Mouse (Mus musculus) MEL (cell line): ENCODE data around the gene Maml2. TPM values are rescaled to one million over a fixed set of nuclear protein-coding genes. Genes with fewer than 3 reads are reported as not detected.
A peak's percentile ranks its signal among the peaks of the same experiment; 100 is the strongest.

Source experiments
- DNase-seq: peaks from one replicate; pipeline ENCODE4 v3.0.0; 2011; ENCODE audit warnings: low read depth, low spot score
- H3K27ac ChIP-seq: 2 replicates; pipeline ENCODE4 v1.5.1; 2012; ENCODE audit warnings: low read depth, mild to moderate bottlenecking, control low read depth, low read length, moderate library complexity; ENCODE audit not compliant: control insufficient read depth
- H3K27me3 ChIP-seq, 2 experiments: fragments of 150-350 bp in 1 of 2; sonication (generic) in 1 of 2; 2 replicates each; pipeline ENCODE4 v1.6.1; 2012; ENCODE audit warnings: low read length in 2 of 2, mild to moderate bottlenecking in 2 of 2, improper control_type of control experiment in 1 of 2, moderate library complexity in 1 of 2; ENCODE audit not compliant: insufficient read depth in 2 of 2, control insufficient read depth in 1 of 2
- H3K36me3 ChIP-seq, 2 experiments: 2 replicates each; pipeline ENCODE4 v1.6.1; 2012 to 2014; ENCODE audit warnings: low read length in 2 of 2, improper control_type of control experiment in 1 of 2, inconsistent platforms in 1 of 2, mild to moderate bottlenecking in 1 of 2; ENCODE audit not compliant: insufficient read depth in 2 of 2, control insufficient read depth in 1 of 2
- H3K4me1 ChIP-seq, 2 experiments: fragments of 150-350 bp in 1 of 2; sonication (generic) in 1 of 2; 2 replicates each; pipeline ENCODE4 v1.6.1; 2012; ENCODE audit warnings: low read length in 2 of 2, improper control_type of control experiment in 1 of 2, mild to moderate bottlenecking in 1 of 2; ENCODE audit not compliant: insufficient read depth in 2 of 2, control insufficient read depth in 1 of 2
- H3K4me3 ChIP-seq, 2 experiments: fragments of 150-350 bp in 1 of 2; sonication (generic) in 1 of 2; 2 replicates each; pipeline ENCODE4 v1.5.1; 2012; ENCODE audit warnings: low read depth in 2 of 2, low read length in 2 of 2, mild to moderate bottlenecking in 2 of 2, moderate library complexity in 2 of 2, control low read depth in 1 of 2, improper control_type of control experiment in 1 of 2; ENCODE audit not compliant: control insufficient read depth in 1 of 2, insufficient read depth in 1 of 2
- H3K79me2 ChIP-seq: 2 replicates; pipeline ENCODE4 v1.6.1; 2012; ENCODE audit warnings: mild to moderate bottlenecking, low read length, moderate library complexity; ENCODE audit not compliant: control insufficient read depth, poor library complexity, insufficient read depth
- H3K9ac ChIP-seq: 2 replicates; pipeline ENCODE4 v1.6.1; 2012; ENCODE audit warnings: low read depth, mild to moderate bottlenecking, control low read depth, low read length, moderate library complexity; ENCODE audit not compliant: control insufficient read depth, poor library complexity, severe bottlenecking
- H3K9me3 ChIP-seq: fragments of 150-350 bp; sonication (generic); replicated peaks from 2 replicates; pipeline ENCODE4 v1.6.1; 2012; ENCODE audit warnings: mild to moderate bottlenecking, low read length, improper control_type of control experiment, moderate library complexity; ENCODE audit not compliant: insufficient read depth
- CHD2 ChIP-seq: IDR thresholded peaks from 2 replicates; pipeline ENCODE4 v1.6.1; 2011; ENCODE audit warnings: low read length, improper control_type of control experiment
- CTCF ChIP-seq, 3 experiments: IDR thresholded peaks in 2 of 3; conservative IDR thresholded peaks in 1 of 3; 2 replicates each; pipeline ENCODE4 v1.5.1; 2011 to 2012; ENCODE audit warnings: low read length in 3 of 3, low read depth in 2 of 3, mild to moderate bottlenecking in 2 of 3, improper control_type of control experiment in 1 of 3, inconsistent platforms in 1 of 3, mixed read lengths in 1 of 3, moderate library complexity in 1 of 3; ENCODE audit not compliant: control insufficient read depth in 1 of 3, insufficient read depth in 1 of 3, poor library complexity in 1 of 3, severe bottlenecking in 1 of 3
- E2F4 ChIP-seq: IDR thresholded peaks from 2 replicates; pipeline ENCODE4 v1.6.1; 2011; ENCODE audit warnings: low read depth, low read length, improper control_type of control experiment, borderline replicate concordance
- ELF1 ChIP-seq: IDR thresholded peaks from 2 replicates; pipeline ENCODE4 v1.6.1; 2014; ENCODE audit warnings: low read depth, mild to moderate bottlenecking, inconsistent platforms, low read length, improper control_type of control experiment, moderate library complexity
- GABPA ChIP-seq: IDR thresholded peaks from 2 replicates; pipeline ENCODE4 v1.6.1; 2012; ENCODE audit warnings: low read depth, mild to moderate bottlenecking, inconsistent platforms, low read length, improper control_type of control experiment, moderate library complexity
- KAT2A ChIP-seq: conservative IDR thresholded peaks from 2 replicates; pipeline ENCODE4 v1.6.1; 2012; ENCODE audit warnings: low read depth, low read length, improper control_type of control experiment, inconsistent platforms
- MAFK ChIP-seq: IDR thresholded peaks from 2 replicates; pipeline ENCODE4 v1.6.1; 2011; ENCODE audit warnings: low read depth, mild to moderate bottlenecking, low read length, improper control_type of control experiment, borderline replicate concordance
- MAX ChIP-seq: IDR thresholded peaks from 2 replicates; pipeline ENCODE4 v1.6.1; 2011; ENCODE audit warnings: low read length, improper control_type of control experiment
- MXI1 ChIP-seq: IDR thresholded peaks from 2 replicates; pipeline ENCODE4 v1.6.1; 2011; ENCODE audit warnings: mild to moderate bottlenecking, low read depth, low read length, improper control_type of control experiment
- NELFE ChIP-seq: IDR thresholded peaks from 2 replicates; pipeline ENCODE4 v1.6.1; 2011; ENCODE audit warnings: low read depth, low read length, improper control_type of control experiment
- NRF1 ChIP-seq: IDR thresholded peaks from 2 replicates; pipeline ENCODE4 v1.6.1; 2014; ENCODE audit warnings: low read depth, mild to moderate bottlenecking, inconsistent platforms, low read length, improper control_type of control experiment, moderate library complexity; ENCODE audit not compliant: poor library complexity, insufficient read depth, severe bottlenecking
- POLR2AphosphoS5 ChIP-seq: IDR thresholded peaks from 2 replicates; pipeline ENCODE4 v1.6.1; 2012; ENCODE audit warnings: low read depth, borderline replicate concordance, mild to moderate bottlenecking, inconsistent platforms, low read length, moderate library complexity, mixed read lengths
- RAD21 ChIP-seq: IDR thresholded peaks from 2 replicates; pipeline ENCODE4 v1.6.1; 2011; ENCODE audit warnings: mild to moderate bottlenecking, low read depth, low read length, improper control_type of control experiment
- SIN3A ChIP-seq: IDR thresholded peaks from 2 replicates; pipeline ENCODE4 v1.6.1; 2012; ENCODE audit warnings: low read length, improper control_type of control experiment, inconsistent platforms
- SMC3 ChIP-seq: IDR thresholded peaks from 2 replicates; pipeline ENCODE4 v1.6.1; 2011; ENCODE audit warnings: low read depth, low read length, improper control_type of control experiment
- TAL1 ChIP-seq: IDR thresholded peaks from 2 replicates; pipeline ENCODE4 v1.6.1; 2012; ENCODE audit warnings: mild to moderate bottlenecking, inconsistent platforms, low read length, moderate library complexity, mixed read lengths
- USF2 ChIP-seq, 2 experiments: IDR thresholded peaks; 2 replicates each; pipeline ENCODE4 v1.6.1; 2011 to 2012; ENCODE audit warnings: improper control_type of control experiment in 2 of 2, low read length in 2 of 2, borderline replicate concordance in 1 of 2, inconsistent platforms in 1 of 2, low read depth in 1 of 2, mild to moderate bottlenecking in 1 of 2; ENCODE audit not compliant: insufficient read depth in 1 of 2
- ZC3H11A ChIP-seq: IDR thresholded peaks from 2 replicates; pipeline ENCODE4 v1.6.1; 2012; ENCODE audit warnings: low read depth, mild to moderate bottlenecking, inconsistent platforms, low read length, improper control_type of control experiment
- ZKSCAN1 ChIP-seq: IDR thresholded peaks from 2 replicates; pipeline ENCODE4 v1.6.1; 2012; ENCODE audit warnings: low read depth, mild to moderate bottlenecking, inconsistent platforms, low read length, improper control_type of control experiment, moderate library complexity
- ZNF384 ChIP-seq: IDR thresholded peaks from 2 replicates; pipeline ENCODE4 v1.6.1; 2012; ENCODE audit warnings: low read depth, mild to moderate bottlenecking, inconsistent platforms, low read length, improper control_type of control experiment
- polyA plus RNA-seq, 2 experiments: library from polyadenylated mRNA; stranded (reverse) in 1 of 2; unstranded in 1 of 2; fragments of >175 nt in 1 of 2; fragments of >200 nt in 1 of 2; gene quantifications; 2 replicates each; pipeline versions ENCODE4 v1.2.1 to v1.2.4; 2012; ENCODE audit warnings: low replicate concordance in 2 of 2, low read depth in 1 of 2; ENCODE audit not compliant: insufficient read length in 2 of 2, insufficient read depth in 1 of 2, missing spikeins in 1 of 2
- total RNA-seq: library from RNA; depleted of rRNA; stranded (reverse); fragments of 300-350 nt; gene quantifications from 2 replicates; pipeline ENCODE4 v1.2.3, GENCODE M21; 2012

Gene Maml2
- total and polyA plus RNA-seq, 3 experiments, result 0.08 to 0.47 TPM; not detected in 1

- no peak overlapping the region for H3K27ac ChIP-seq
- H3K9me3 ChIP-seq, result no peaks in the 10 kb centered on the region
- no peak for DNase-seq
- no peaks in the 10 kb centered on the region for H3K4me1 ChIP-seq
- H3K27me3 ChIP-seq, result peaks cover 0 to 3% of the 10 kb centered on the region in 2 experiments; a peak in 1 of 4 replicates
- no peak overlapping the region for H3K4me3 ChIP-seq
- no peaks in the 10 kb centered on the region for H3K36me3 ChIP-seq
- H3K79me2 ChIP-seq, result no peaks in the 10 kb centered on the region
- H3K9ac ChIP-seq, result no peak overlapping the region
- TF ChIP-seq ELF1, result no peak
- TF ChIP-seq SMC3, result no peak
- TF ChIP-seq RAD21, result no peak
- no peak for TF ChIP-seq ZNF384
- TF ChIP-seq NRF1, result no peak
- 0 out of 4 replicates have a peak, but pooled peaks of 1 of the 2 experiments have one; percentile 10 for TF ChIP-seq USF2 (IDR thresholded peaks at IDR 0.05; ENCODE audit: borderline replicate concordance in 1 of 2, insufficient read depth in 1 of 2, low read depth in 1 of 2, low read length in 2 of 2)
- TF ChIP-seq SIN3A, result no peak
- no peak for TF ChIP-seq ZC3H11A
Observed at GRCm38 (mm10) chr9:13495530-13495929, 197.8 kb downstream of the Maml2 start.

- Histone ChIP-seq H3K27ac (no peak overlapping the region), H3K4me1 (no peaks in the 10 kb centered on the region), H3K27me3 (no peaks in the 10 kb centered on the region; a peak in 1 of 4 replicates), H3K36me3 (no peaks in the 10 kb centered on the region), H3K79me2 (no peaks in the 10 kb centered on the region), H3K9ac (no peak overlapping the region), H3K9me3 (no peaks in the 10 kb centered on the region), H3K4me3 (no peak overlapping the region)
- no peak for DNase-seq
- TF ChIP-seq MAX, result no peak
- no peak for TF ChIP-seq USF2 (IDR thresholded peaks at IDR 0.05; ENCODE audit: borderline replicate concordance in 1 of 2, insufficient read depth in 1 of 2, low read depth in 1 of 2, low read length in 2 of 2)
- TF ChIP-seq KAT2A, result no peak
- no peak for TF ChIP-seq MXI1
- no peak for TF ChIP-seq E2F4
- TF ChIP-seq ELF1, result no peak
Observed at GRCm38 (mm10) chr9:13497016-13497415, 199.3 kb downstream of the Maml2 start.

DNA sequence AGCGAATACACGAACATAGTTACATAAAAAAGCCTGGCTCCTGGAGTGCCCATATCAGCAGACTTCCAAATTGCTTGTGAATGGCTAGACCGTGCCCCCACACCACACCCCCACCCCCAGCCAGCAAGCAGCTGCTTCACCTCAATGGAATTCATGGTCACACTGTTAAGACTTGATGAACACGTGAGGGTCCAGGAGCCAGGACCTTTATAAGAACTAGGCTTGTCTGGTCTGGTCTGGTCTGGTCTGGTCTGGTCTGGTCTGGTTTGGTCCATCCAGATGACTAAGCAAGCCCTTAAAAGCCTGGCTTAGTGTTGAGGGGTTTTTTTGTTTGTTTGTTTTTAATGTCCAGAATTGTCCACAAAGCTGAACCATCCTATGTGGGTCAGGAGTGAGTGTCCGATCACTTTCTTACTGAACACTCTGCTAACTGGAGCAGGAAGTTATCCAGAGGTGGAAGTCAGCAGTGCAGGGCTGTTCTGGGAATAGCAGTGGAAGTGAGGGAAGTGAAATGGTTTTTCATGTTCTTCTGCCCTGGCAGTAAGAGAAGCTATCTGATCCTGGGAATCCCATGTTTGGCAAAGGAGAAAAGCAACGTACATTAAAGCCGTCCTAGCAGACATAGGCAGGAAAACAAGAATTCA lies 200.1 kb downstream of the Maml2 start:
- Histone ChIP-seq H3K27me3 (no peaks in the 10 kb centered on the region; a peak in 1 of 4 replicates), H3K36me3 (no peaks in the 10 kb centered on the region), H3K9me3 (no peaks in the 10 kb centered on the region), H3K27ac (no peak overlapping the region), H3K4me3 (no peak overlapping the region), H3K9ac (no peak overlapping the region), H3K4me1 (no peaks in the 10 kb centered on the region), H3K79me2 (no peaks in the 10 kb centered on the region)
- no peak for DNase-seq
- no peak for TF ChIP-seq MAFK
- no peak for TF ChIP-seq ZKSCAN1
- no peak for TF ChIP-seq MAX
- TF ChIP-seq ZNF384, result no peak
- TF ChIP-seq TAL1, result no peak
- TF ChIP-seq E2F4, result no peak
- TF ChIP-seq POLR2AphosphoS5, result no peak
- no peak for TF ChIP-seq CTCF (IDR thresholded peaks at IDR 0.05 in 2 of 3, conservative IDR thresholded peaks at IDR 0.05 in 1 of 3; ENCODE audit: control insufficient read depth in 1 of 3, insufficient read depth in 1 of 3, low read depth in 2 of 3, low read length in 3 of 3, poor library complexity in 1 of 3, severe bottlenecking in 1 of 3)
- no peak for TF ChIP-seq MXI1
- TF ChIP-seq NELFE, result no peak
- TF ChIP-seq GABPA, result no peak
- TF ChIP-seq CHD2, result no peak
